Mouse (Mus musculus): ENCODE results near the gene Rnase10. TPM values are rescaled to one million over a fixed set of nuclear protein-coding genes. Genes with fewer than 3 reads are reported as not detected.
"Not testable (repeated sequence)": the region's sequence is repeated elsewhere in the genome, so short reads cannot be mapped to it uniquely, and the experiment has no call there.

Rnase10 gene
- polyA plus RNA-seq, 1 experiment from 2014 or later, result 0.07 TPM

GRCm38 (mm10) chr14:50978451-50978850, 29.1 kb upstream of the Rnase10 start:
- ATAC-seq (ENCODE audit: insufficient read depth); H3K9ac ChIP-seq; H3K36me3 ChIP-seq (replicated peaks); H3K4me1 ChIP-seq (replicated peaks); H3K27me3 ChIP-seq; H3K27ac ChIP-seq (replicated peaks); H3K4me2 ChIP-seq; H3K9me3 ChIP-seq (replicated peaks); H3K4me3 ChIP-seq (replicated peaks): not testable (repeated sequence)
- 36% methylated on average over 6 of the region's 6 CpGs for WGBS (ENCODE audit: insufficient replicate concordance)

DNA sequence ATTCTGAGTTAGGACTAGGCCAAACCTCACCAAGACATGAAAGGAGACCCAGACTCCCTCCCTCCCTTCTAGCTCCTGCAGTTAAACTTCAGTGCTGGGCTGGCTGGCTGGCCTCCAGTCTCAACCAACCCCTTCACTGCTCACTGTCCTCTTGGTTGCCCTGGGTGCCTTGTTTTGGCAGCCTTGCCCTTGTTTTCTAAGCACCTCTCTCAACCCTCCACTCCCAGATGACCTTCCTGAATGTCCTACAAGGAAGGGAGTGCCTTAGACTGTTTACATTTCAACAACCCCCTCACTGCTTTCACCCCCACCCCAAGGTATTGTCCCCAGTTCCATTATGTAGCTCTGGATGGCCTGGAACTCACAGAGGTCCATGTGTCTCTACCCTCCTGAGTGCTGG, 27.9 kb upstream of the Rnase10 start:
- ATAC-seq (ENCODE audit: insufficient read depth), result no peak
- Histone ChIP-seq H3K4me3 (replicated peaks) (no peak overlapping the region), H3K27me3 (no peaks in the 10 kb centered on the region), H3K9me3 (replicated peaks) (no peaks in the 10 kb centered on the region), H3K4me1 (replicated peaks) (peaks cover 5% of the 10 kb centered on the region; the same call in 1 of the 2 replicates), H3K27ac (replicated peaks) (no peak overlapping the region), H3K36me3 (replicated peaks) (no peaks in the 10 kb centered on the region), H3K4me2 (no peak overlapping the region), H3K9ac (no peak overlapping the region)

DNA sequence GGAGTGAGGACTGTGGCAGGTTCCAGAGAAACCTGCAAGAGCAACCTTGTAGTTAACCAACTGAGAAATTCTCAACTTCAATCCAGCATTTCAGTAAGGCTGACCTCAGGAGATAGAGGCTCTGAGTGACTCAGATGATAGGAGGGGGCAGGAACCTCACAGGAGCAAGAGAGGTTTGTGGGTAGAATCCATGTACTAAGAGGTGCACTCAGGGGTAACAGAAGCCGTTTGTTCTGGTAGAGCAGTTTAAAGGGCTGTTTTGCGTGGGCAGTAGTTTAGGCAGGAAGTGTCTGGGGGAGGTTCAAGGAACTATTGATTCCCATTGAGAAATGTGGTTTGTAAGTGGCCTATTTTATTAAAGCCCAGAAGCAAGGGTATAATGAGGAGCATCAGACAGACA, 26.3 kb upstream of the Rnase10 start:
- Histone ChIP-seq H3K36me3 (replicated peaks) (no peaks in the 10 kb centered on the region), H3K9ac (no peak overlapping the region), H3K4me3 (replicated peaks) (no peak overlapping the region), H3K9me3 (replicated peaks) (no peaks in the 10 kb centered on the region), H3K4me1 (replicated peaks) (peaks cover 5% of the 10 kb centered on the region; the same call in 1 of the 2 replicates), H3K27me3 (no peaks in the 10 kb centered on the region), H3K27ac (replicated peaks) (no peak overlapping the region), H3K4me2 (no peak overlapping the region)
- 4% methylated on average over 2 of the region's 2 CpGs for WGBS (ENCODE audit: insufficient replicate concordance)
- ATAC-seq (ENCODE audit: insufficient read depth), result no peak

DNA sequence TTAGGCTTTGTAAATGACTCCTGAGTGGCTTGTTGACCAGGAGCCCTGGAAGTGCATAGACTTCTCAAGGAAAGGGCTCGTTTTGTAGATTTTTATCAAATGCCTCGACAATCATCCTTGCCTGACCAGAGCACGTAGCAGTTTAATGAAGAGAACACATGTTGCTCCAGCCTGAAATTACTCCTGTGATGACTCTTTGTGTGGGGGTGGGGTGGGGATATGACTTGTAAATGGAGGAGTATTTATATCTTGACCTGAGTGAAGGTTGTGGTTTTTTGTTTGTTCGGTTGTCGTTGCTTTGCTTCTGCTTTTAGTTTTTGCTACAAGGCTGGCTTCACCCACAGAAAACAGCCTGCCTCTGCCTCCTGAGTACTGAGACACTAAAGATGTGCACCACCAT, 25.7 kb upstream of the Rnase10 start:
- H3K9ac ChIP-seq, result no peak overlapping the region
- no peak overlapping the region for H3K27ac ChIP-seq (replicated peaks)
- no peaks in the 10 kb centered on the region for H3K9me3 ChIP-seq (replicated peaks)
- H3K27me3 ChIP-seq, result no peaks in the 10 kb centered on the region
- no peak for ATAC-seq (ENCODE audit: insufficient read depth)
- 24% methylated on average over 5 of the region's 5 CpGs for WGBS (ENCODE audit: insufficient replicate concordance)
- no peak overlapping the region for H3K4me2 ChIP-seq
- H3K4me1 ChIP-seq (replicated peaks), result peaks cover 5% of the 10 kb centered on the region; the same call in 1 of the 2 replicates
- H3K4me3 ChIP-seq (replicated peaks), result no peak overlapping the region
- no peaks in the 10 kb centered on the region for H3K36me3 ChIP-seq (replicated peaks)

- H3K4me1 ChIP-seq (replicated peaks), result no peaks in the 10 kb centered on the region
- 80% methylated on average over 2 of the region's 2 CpGs for WGBS (ENCODE audit: insufficient replicate concordance)
- H3K9ac ChIP-seq, result no peak overlapping the region
- H3K4me3 ChIP-seq (replicated peaks), result no peak overlapping the region
- no peak overlapping the region for H3K4me2 ChIP-seq
- H3K36me3 ChIP-seq (replicated peaks), result no peaks in the 10 kb centered on the region
- ATAC-seq (ENCODE audit: insufficient read depth), result no peak
- H3K27ac ChIP-seq (replicated peaks), result no peak overlapping the region
- no peaks in the 10 kb centered on the region for H3K27me3 ChIP-seq
- H3K9me3 ChIP-seq (replicated peaks), result no peaks in the 10 kb centered on the region
Measured at GRCm38 (mm10) chr14:50987668-50988067, 19.9 kb upstream of the Rnase10 start.

DNA sequence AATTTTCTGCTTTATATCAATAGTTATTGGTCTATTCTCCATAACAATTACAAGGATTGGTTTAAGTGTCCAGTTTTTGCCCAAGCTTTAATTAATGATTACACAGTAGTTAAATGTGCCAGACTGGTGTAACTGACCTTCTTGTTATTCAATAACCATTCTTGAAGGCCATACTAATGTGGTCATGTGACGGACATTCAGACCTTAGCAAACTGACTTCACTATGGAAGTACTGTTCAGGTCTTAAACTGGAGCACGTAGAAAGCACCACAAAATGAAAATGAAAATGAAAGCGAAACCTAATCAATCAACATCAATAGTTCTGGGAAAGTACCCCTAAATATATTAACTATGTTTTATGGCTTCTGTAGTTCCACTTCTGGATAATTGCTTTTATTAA, 16.5 kb upstream of the Rnase10 start:
- Histone ChIP-seq H3K4me1 (replicated peaks) (no peaks in the 10 kb centered on the region), H3K27ac (replicated peaks) (no peak overlapping the region), H3K9ac (no peak overlapping the region), H3K9me3 (replicated peaks) (no peaks in the 10 kb centered on the region), H3K36me3 (replicated peaks) (no peaks in the 10 kb centered on the region), H3K4me2 (no peak overlapping the region), H3K27me3 (no peaks in the 10 kb centered on the region), H3K4me3 (replicated peaks) (no peak overlapping the region)
- 55% methylated on average over 3 of the region's 3 CpGs for WGBS (ENCODE audit: insufficient replicate concordance)
- ATAC-seq (ENCODE audit: insufficient read depth), result no peak

DNA sequence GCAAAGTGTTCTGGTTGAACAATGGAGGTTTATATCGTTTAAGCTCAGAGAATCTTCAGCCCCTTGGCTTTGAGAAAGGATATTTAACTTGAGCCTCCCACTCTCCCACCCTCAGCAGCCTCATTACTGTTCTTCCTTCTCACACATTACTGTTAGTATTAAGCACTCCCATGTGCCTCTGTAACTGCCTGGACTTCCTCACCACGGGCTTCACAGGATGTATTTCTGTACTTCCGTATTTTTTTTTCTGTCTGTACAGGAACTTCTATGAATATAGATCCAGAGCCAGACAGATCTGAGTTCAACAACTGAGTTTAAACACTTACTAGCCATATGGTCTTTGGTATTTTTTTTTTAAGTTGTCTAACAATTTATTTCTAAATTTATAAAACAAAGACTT, 10.5 kb upstream of the Rnase10 start:
- Histone ChIP-seq H3K27me3 (no peaks in the 10 kb centered on the region), H3K4me2 (no peak overlapping the region), H3K36me3 (replicated peaks) (no peaks in the 10 kb centered on the region), H3K4me1 (replicated peaks) (no peaks in the 10 kb centered on the region), H3K4me3 (replicated peaks) (no peak overlapping the region), H3K9me3 (replicated peaks) (no peaks in the 10 kb centered on the region), H3K27ac (replicated peaks) (no peak overlapping the region), H3K9ac (no peak overlapping the region)
- 16% methylated on average over 3 of the region's 3 CpGs for WGBS (ENCODE audit: insufficient replicate concordance)
- no peak for ATAC-seq (ENCODE audit: insufficient read depth)

GRCm38 (mm10) chr14:50997999-50998666, 9.4 kb upstream of the Rnase10 start:
- Histone ChIP-seq H3K9me3 (replicated peaks) (no peaks in the 10 kb centered on the region), H3K27ac (replicated peaks) (no peak overlapping the region), H3K4me3 (replicated peaks) (no peak overlapping the region), H3K4me2 (no peak overlapping the region), H3K9ac (no peak overlapping the region), H3K4me1 (replicated peaks) (no peaks in the 10 kb centered on the region), H3K27me3 (no peaks in the 10 kb centered on the region), H3K36me3 (replicated peaks) (no peaks in the 10 kb centered on the region)
- ATAC-seq (ENCODE audit: insufficient read depth), result no peak
- WGBS (ENCODE audit: insufficient replicate concordance), result 47% methylated on average over 2 of the region's 2 CpGs

DNA sequence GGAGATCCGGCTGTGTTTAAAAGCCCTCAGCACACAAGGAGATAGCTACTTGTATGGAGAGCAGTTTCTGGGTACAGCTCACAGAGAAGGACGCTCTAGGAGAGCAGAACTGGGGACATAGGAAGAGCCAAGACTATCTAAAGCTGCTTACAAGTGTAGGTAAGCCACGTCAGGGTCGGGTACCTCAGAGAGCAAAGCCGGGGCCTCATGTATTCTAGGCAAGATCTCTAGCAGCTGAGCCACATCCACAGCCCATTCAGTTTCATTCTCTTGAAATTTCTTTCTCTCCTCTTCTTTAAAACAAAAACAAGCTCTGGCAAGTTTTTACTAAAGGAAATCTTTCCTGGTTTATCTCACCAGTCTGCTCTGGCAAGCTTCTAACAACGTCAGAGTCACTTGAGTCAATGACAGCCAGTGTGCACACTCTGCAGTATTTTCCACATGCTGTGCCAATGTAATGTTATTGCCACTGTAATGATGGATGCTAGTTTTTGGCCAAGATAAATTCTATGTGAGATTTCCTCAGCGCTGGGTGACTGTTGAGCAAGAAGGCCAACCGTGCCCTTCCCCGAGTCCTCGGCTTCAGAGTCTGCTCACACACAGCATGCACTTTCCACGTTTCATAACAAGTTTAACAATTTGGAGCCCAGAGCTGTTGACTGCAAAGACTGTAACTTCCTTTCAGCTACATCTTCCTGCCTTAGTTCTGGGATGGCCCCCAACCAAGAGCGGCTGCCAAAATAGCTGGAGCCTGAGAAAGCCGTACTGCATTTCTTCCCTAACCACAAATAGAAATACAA, 563 bp downstream of the Rnase10 start:
- WGBS (ENCODE audit: insufficient replicate concordance), result 53% methylated on average over 13 of the region's 13 CpGs
- ATAC-seq (ENCODE audit: insufficient read depth), result no peak
- no peak overlapping the region for H3K9ac ChIP-seq
- no peaks in the 10 kb centered on the region for H3K27me3 ChIP-seq
- no peak overlapping the region for H3K4me3 ChIP-seq (replicated peaks)
- H3K4me2 ChIP-seq, result no peak overlapping the region
- no peaks in the 10 kb centered on the region for H3K36me3 ChIP-seq (replicated peaks)
- no peaks in the 10 kb centered on the region for H3K9me3 ChIP-seq (replicated peaks)
- peaks cover 6% of the 10 kb centered on the region; the same call in 1 of the 2 replicates for H3K4me1 ChIP-seq (replicated peaks)
- 0 out of 2 replicates have a peak overlapping the region, but pooled peaks have one; percentile 16 for H3K27ac ChIP-seq (replicated peaks)

DNA sequence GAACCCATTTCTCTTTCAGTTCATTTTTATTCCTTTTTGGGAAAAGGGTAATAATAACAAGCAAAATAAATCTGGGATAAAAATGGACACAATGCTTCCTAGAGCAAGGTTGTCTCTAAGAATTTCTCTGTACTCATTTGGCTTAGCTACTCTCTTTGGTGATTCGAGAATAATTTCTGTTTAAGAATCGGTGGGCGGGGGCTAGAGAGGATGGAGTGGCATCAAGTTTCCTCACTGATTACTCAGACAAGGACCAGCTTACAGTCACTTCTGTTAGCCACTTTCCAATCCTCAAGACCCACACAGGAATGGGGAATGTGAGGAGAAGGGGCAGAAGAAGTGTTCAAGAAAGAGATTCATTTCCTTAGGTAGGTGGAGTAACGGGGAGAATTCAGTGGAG, 1.2 kb downstream of the Rnase10 start:
- WGBS (ENCODE audit: insufficient replicate concordance), result 65% methylated on average over 4 of the region's 4 CpGs
- H3K27ac ChIP-seq (replicated peaks), result no peak overlapping the region
- H3K9ac ChIP-seq, result no peak overlapping the region
- ATAC-seq (ENCODE audit: insufficient read depth), result no peak
- peaks cover 6% of the 10 kb centered on the region; the same call in 1 of the 2 replicates for H3K4me1 ChIP-seq (replicated peaks)
- H3K9me3 ChIP-seq (replicated peaks), result no peaks in the 10 kb centered on the region
- H3K36me3 ChIP-seq (replicated peaks), result no peaks in the 10 kb centered on the region
- H3K27me3 ChIP-seq, result no peaks in the 10 kb centered on the region
- H3K4me2 ChIP-seq, result no peak overlapping the region
- no peak overlapping the region for H3K4me3 ChIP-seq (replicated peaks)

DNA sequence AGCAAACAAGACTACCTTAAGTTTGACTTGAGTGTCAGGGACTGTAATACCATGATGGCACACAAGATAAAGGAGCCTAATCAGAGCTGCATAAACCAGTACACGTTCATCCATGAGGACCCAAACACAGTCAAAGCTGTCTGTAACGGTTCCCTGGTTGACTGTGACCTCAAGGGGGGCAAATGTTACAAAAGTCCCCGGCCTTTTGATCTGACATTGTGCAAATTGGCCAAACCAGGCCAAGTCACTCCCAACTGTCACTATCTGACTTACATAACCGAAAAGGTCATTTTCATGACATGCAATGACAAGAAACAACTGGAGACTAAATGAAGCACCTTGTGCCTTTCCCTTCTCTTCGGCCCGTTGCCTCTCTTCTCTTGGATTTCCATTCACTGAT, 2.0 kb downstream of the Rnase10 start:
- no peaks in the 10 kb centered on the region for H3K36me3 ChIP-seq (replicated peaks)
- H3K27me3 ChIP-seq, result no peaks in the 10 kb centered on the region
- WGBS (ENCODE audit: insufficient replicate concordance), result 63% methylated on average over 6 of the region's 6 CpGs
- no peak for ATAC-seq (ENCODE audit: insufficient read depth)
- H3K4me3 ChIP-seq (replicated peaks), result no peak overlapping the region
- no peaks in the 10 kb centered on the region for H3K9me3 ChIP-seq (replicated peaks)
- no peak overlapping the region for H3K9ac ChIP-seq
- H3K4me1 ChIP-seq (replicated peaks), result peaks cover 6% of the 10 kb centered on the region; the same call in 1 of the 2 replicates
- H3K4me2 ChIP-seq, result no peak overlapping the region
- no peak overlapping the region for H3K27ac ChIP-seq (replicated peaks)
